Mouse (Mus musculus): Measurements from ENCODE around the gene Klf3. TPM values are rescaled to one million over a fixed set of nuclear protein-coding genes. Genes with fewer than 3 reads are reported as not detected.
"Not testable (repeated sequence)": the region's sequence is repeated elsewhere in the genome, so short reads cannot be mapped to it uniquely, and the experiment has no call there.

The Klf3 gene
- polyA plus RNA-seq, 1 experiment from 2014 or later, result 41.2 TPM

- no peak overlapping the region for H3K4me2 ChIP-seq (ENCODE audit: low read depth, low read length)
- peak overlapping the region; percentile 79 for H3K27ac ChIP-seq (ENCODE audit: low read length)
- ATAC-seq (replicated peaks; ENCODE audit: extremely low read depth, insufficient read depth, low FRiP score), result peak; percentile 16; the same call in 1 of the 2 replicates
- peak overlapping the region; percentile 17; the same call in 1 of the 2 replicates for H3K9ac ChIP-seq (ENCODE audit: low read length)
- peaks cover 31% of the 10 kb centered on the region for H3K4me1 ChIP-seq (ENCODE audit: control insufficient read depth, insufficient read depth, low read length)
- H3K27me3 ChIP-seq (ENCODE audit: control insufficient read depth, insufficient read depth, low read length), result no peaks in the 10 kb centered on the region
- 58% methylated on average over 12 of the region's 12 CpGs for WGBS
- H3K36me3 ChIP-seq (ENCODE audit: control insufficient read depth, insufficient read depth), result no peaks in the 10 kb centered on the region
- no peak overlapping the region for H3K4me3 ChIP-seq (ENCODE audit: low read length)
- peaks cover 7% of the 10 kb centered on the region for H3K9me3 ChIP-seq (replicated peaks; ENCODE audit: control insufficient read depth, low read length)
Measured at GRCm38 (mm10) chr5:64876086-64876830, 73.1 kb downstream of the Klf3 start.

GRCm38 (mm10) chr5:64877235-64878026, 74.2 kb downstream of the Klf3 start:
- Histone ChIP-seq H3K36me3 (ENCODE audit: control insufficient read depth, insufficient read depth) (no peaks in the 10 kb centered on the region), H3K4me3 (ENCODE audit: low read length) (no peak overlapping the region), H3K9me3 (replicated peaks; ENCODE audit: control insufficient read depth, low read length) (peaks cover 7% of the 10 kb centered on the region), H3K4me1 (ENCODE audit: control insufficient read depth, insufficient read depth, low read length) (peaks cover 31% of the 10 kb centered on the region), H3K27ac (ENCODE audit: low read length) (peak overlapping the region; percentile 79), H3K9ac (ENCODE audit: low read length) (no peak overlapping the region), H3K4me2 (ENCODE audit: low read depth, low read length) (no peak overlapping the region), H3K27me3 (ENCODE audit: control insufficient read depth, insufficient read depth, low read length) (no peaks in the 10 kb centered on the region)
- WGBS, result 44% methylated on average over 15 of the region's 15 CpGs
- no peak for ATAC-seq (replicated peaks; ENCODE audit: extremely low read depth, insufficient read depth, low FRiP score)

- no peaks in the 10 kb centered on the region for H3K36me3 ChIP-seq (ENCODE audit: control insufficient read depth, insufficient read depth)
- no peak overlapping the region for H3K4me3 ChIP-seq (ENCODE audit: low read length)
- H3K4me1 ChIP-seq (ENCODE audit: control insufficient read depth, insufficient read depth, low read length), result peaks cover 31% of the 10 kb centered on the region
- H3K9ac ChIP-seq (ENCODE audit: low read length), result no peak overlapping the region
- 5% methylated on average over 4 of the region's 4 CpGs for WGBS
- no peak overlapping the region for H3K4me2 ChIP-seq (ENCODE audit: low read depth, low read length)
- no peaks in the 10 kb centered on the region for H3K27me3 ChIP-seq (ENCODE audit: control insufficient read depth, insufficient read depth, low read length)
- H3K27ac ChIP-seq (ENCODE audit: low read length), result peak overlapping the region; percentile 79
- H3K9me3 ChIP-seq (replicated peaks; ENCODE audit: control insufficient read depth, low read length), result peaks cover 7% of the 10 kb centered on the region
- ATAC-seq (replicated peaks; ENCODE audit: extremely low read depth, insufficient read depth, low FRiP score), result peak; percentile 94
Measured at GRCm38 (mm10) chr5:64878027-64878425, 74.8 kb downstream of the Klf3 start.

DNA sequence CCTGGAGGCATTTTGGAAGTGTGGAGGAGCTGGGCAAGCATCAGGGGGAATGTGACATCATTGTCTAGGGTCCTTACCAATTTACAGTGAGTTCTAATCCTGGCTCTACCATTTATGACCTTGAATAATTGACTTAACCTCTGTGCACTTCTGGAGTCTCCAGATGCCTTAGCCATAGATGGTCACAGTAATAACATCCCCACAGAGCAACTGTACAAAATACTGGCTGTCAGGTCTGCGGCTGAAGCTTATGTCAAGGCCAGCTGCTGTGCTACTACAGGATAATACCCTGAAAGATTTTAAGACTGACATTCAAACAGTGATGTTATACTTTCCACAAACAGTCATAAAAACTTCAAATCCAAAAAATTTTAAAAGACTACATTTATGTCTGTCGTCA, 75.3 kb downstream of the Klf3 start:
- Histone ChIP-seq H3K4me2 (ENCODE audit: low read depth, low read length) (no peak overlapping the region), H3K36me3 (ENCODE audit: control insufficient read depth, insufficient read depth) (no peaks in the 10 kb centered on the region), H3K4me1 (ENCODE audit: control insufficient read depth, insufficient read depth, low read length) (peaks cover 31% of the 10 kb centered on the region), H3K9ac (ENCODE audit: low read length) (no peak overlapping the region), H3K27me3 (ENCODE audit: control insufficient read depth, insufficient read depth, low read length) (no peaks in the 10 kb centered on the region), H3K9me3 (replicated peaks; ENCODE audit: control insufficient read depth, low read length) (peaks cover 7% of the 10 kb centered on the region), H3K4me3 (ENCODE audit: low read length) (no peak overlapping the region), H3K27ac (ENCODE audit: low read length) (peak overlapping the region; percentile 79)
- ATAC-seq (replicated peaks; ENCODE audit: extremely low read depth, insufficient read depth, low FRiP score), result no peak; the same call in 1 of the 2 replicates
- 55% methylated on average over 2 of the region's 2 CpGs for WGBS

- WGBS, result 70% methylated on average over 3 of the region's 3 CpGs
- Histone ChIP-seq H3K27me3 (ENCODE audit: control insufficient read depth, insufficient read depth, low read length) (no peaks in the 10 kb centered on the region), H3K4me3 (ENCODE audit: low read length) (no peak overlapping the region), H3K4me2 (ENCODE audit: low read depth, low read length) (no peak overlapping the region), H3K36me3 (ENCODE audit: control insufficient read depth, insufficient read depth) (no peaks in the 10 kb centered on the region), H3K9me3 (replicated peaks; ENCODE audit: control insufficient read depth, low read length) (peaks cover 4% of the 10 kb centered on the region), H3K27ac (ENCODE audit: low read length) (no peak overlapping the region), H3K9ac (ENCODE audit: low read length) (no peak overlapping the region), H3K4me1 (ENCODE audit: control insufficient read depth, insufficient read depth, low read length) (peaks cover 38% of the 10 kb centered on the region)
- ATAC-seq (replicated peaks; ENCODE audit: extremely low read depth, insufficient read depth, low FRiP score), result no peak
Measured at GRCm38 (mm10) chr5:64879241-64879640, 76.1 kb downstream of the Klf3 start.

DNA sequence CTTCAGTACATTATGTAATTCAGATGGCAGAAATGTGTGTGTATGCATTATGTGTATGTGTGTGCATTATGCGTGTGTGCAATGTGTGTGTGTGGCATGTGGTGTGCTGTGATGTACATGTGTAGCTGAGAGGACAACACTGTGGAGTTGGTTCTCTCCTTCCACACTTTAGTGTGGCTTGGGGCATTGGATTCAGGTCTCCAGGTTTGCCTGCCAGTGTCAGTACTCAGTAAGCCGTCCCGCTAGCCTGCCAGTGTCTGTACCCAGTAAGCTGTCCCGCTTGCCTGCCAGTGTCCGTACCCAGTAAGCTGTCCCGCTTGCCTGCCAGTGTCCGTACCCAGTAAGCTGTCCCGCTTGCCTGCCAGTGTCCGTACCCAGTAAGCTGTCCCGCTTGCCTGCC, 78.4 kb downstream of the Klf3 start:
- peaks cover 35% of the 10 kb centered on the region for H3K4me1 ChIP-seq (ENCODE audit: control insufficient read depth, insufficient read depth, low read length)
- H3K4me2 ChIP-seq (ENCODE audit: low read depth, low read length); H3K9me3 ChIP-seq (replicated peaks; ENCODE audit: control insufficient read depth, low read length); H3K36me3 ChIP-seq (ENCODE audit: control insufficient read depth, insufficient read depth); H3K4me3 ChIP-seq (ENCODE audit: low read length); H3K27ac ChIP-seq (ENCODE audit: low read length); ATAC-seq (replicated peaks; ENCODE audit: extremely low read depth, insufficient read depth, low FRiP score); H3K9ac ChIP-seq (ENCODE audit: low read length); H3K27me3 ChIP-seq (ENCODE audit: control insufficient read depth, insufficient read depth, low read length): not testable (repeated sequence)
- 89% methylated on average over 7 of the region's 10 CpGs for WGBS

DNA sequence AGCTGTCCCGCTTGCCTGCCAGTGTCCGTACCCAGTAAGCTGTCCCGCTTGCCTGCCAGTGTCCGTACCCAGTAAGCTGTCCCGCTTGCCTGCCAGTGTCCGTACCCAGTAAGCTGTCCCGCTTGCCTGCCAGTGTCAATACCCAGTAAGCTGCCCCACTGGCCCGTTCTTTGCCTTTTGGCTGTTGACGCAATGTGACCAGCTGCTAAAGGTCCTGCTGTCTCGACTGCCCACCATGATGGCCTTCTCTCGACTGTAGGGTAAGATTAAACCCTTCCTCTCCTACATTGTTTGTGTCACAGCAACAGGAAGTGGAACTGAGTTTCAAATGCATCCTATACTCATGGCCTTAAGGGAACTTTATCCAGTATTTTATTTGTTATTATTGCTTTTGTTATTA, 78.8 kb downstream of the Klf3 start:
- not testable (repeated sequence) for H3K4me2 ChIP-seq (ENCODE audit: low read depth, low read length); H3K27me3 ChIP-seq (ENCODE audit: control insufficient read depth, insufficient read depth, low read length); H3K4me3 ChIP-seq (ENCODE audit: low read length); H3K9me3 ChIP-seq (replicated peaks; ENCODE audit: control insufficient read depth, low read length); H3K9ac ChIP-seq (ENCODE audit: low read length); H3K27ac ChIP-seq (ENCODE audit: low read length); ATAC-seq (replicated peaks; ENCODE audit: extremely low read depth, insufficient read depth, low FRiP score); H3K36me3 ChIP-seq (ENCODE audit: control insufficient read depth, insufficient read depth)
- peaks cover 31% of the 10 kb centered on the region for H3K4me1 ChIP-seq (ENCODE audit: control insufficient read depth, insufficient read depth, low read length)
- WGBS, result 78% methylated on average over 7 of the region's 11 CpGs

Data from heart, embryonic 16.5 days (tissue).